Mouse (Mus musculus) gastrocnemius, postnatal 10 days (tissue): ENCODE results near the gene Ctu2. TPM values are rescaled to one million over a fixed set of nuclear protein-coding genes. Genes with fewer than 3 reads are reported as not detected.

ENCODE experiments used
- DNase-seq: peaks from one replicate; pipeline ENCODE4 v3.0.0; 2021; ENCODE audit warnings: mixed read lengths
- total RNA-seq, 2 experiments: library from RNA; stranded (reverse); gene quantifications; 2 replicates each; pipeline ENCODE4 v1.2.3; 2021

Gene Ctu2
- total RNA-seq, 2 experiments from 2014 or later, result 12.0 to 13.3 TPM

- DNase-seq, result no peak
Measured at GRCm38 (mm10) chr8:122445203-122445602, 30.7 kb upstream of the Ctu2 start.

- no peak for DNase-seq
Measured at GRCm38 (mm10) chr8:122451161-122451703, 24.7 kb upstream of the Ctu2 start.

- DNase-seq, result no peak
Measured at GRCm38 (mm10) chr8:122452154-122452553, 23.8 kb upstream of the Ctu2 start.

- no peak for DNase-seq
Measured at GRCm38 (mm10) chr8:122454409-122454808, 21.5 kb upstream of the Ctu2 start.

GRCm38 (mm10) chr8:122457171-122457570, 18.8 kb upstream of the Ctu2 start:
- no peak for DNase-seq

GRCm38 (mm10) chr8:122459218-122459900, 16.6 kb upstream of the Ctu2 start:
- no peak for DNase-seq

GRCm38 (mm10) chr8:122459990-122460389, 16.0 kb upstream of the Ctu2 start:
- DNase-seq, result no peak

DNA sequence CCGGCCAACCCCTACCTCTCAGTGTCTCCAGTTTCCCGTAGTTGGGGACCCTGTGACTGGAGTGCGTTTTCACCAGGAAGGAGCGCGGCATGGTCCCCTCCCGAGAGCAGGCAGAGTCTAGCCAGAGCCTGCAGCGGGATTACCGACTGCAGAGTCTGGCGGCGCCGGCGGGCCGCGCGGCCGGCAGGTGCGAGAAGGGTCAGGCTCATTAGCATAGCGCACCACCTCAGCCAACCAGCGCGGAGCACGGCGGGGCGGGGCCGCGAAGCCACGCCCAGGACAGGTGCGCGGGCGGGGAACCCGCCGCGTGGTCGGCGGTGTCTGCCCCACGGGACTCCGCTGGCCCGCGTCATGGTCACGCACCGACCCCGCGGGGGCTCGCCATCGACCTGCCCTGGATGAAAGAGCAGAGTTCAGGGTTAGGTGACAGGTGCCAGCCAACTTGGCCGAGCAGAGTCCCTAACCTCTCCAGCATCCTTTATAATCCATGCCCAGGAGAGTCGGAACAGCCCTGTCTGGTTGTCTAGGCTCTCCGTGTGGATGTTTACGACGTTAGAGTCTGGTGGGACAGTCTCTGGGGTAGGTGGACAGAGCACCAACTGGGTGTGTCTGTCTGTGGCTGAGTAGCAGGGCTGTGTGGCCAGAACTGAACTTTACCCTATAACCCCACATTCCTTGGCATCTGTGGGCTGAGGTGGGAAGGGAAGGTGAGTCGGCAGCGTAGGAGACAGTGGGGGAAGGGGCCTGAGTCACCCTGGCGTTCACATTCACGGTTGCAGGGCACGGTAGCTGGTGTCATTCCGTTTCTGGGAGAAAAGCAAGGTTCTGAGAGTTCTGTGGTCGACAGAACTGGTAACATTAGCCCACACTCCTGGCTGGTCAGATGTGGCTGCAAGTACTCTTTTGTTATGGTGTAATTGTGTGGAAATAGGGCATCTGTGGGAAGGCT, 15.1 kb upstream of the Ctu2 start, which contains the start of gene Snai3:
Gene Snai3 (minus strand): TSS at position 210 of the 949 bp plus-strand sequence.
- peak; percentile 62 for DNase-seq

DNA sequence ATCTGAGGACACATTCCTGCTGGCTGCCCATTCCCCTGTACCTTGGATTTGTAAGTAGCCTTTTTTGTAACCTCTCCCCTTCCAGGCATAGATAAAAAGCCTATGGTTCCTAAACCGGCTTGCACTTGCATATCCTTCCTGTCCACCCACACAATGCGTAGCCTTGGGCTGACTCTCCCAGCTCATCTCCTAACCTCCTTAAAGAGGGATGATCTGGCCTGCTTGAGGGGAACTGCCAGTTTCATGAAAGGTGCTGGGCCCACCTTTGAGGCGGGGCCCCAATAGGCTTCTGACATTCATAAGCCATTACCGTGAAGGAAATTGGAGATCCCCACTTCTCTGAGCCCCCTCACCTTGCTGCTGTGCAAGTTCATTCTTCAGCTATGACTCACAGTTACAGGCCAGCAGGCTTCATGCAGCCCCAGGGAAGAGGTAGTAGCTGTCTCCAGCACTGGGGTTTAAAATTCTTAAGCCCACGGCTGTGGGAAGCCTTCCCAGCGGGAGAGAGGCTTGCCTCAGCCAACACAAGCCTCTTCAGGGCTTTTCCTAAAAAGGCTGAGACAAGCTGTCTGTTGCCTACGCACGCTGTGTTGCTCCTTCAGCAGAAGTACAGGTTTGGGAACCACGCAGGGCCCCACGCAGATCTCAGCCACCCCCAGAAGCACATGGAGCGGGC, 14.3 kb upstream of the Ctu2 start:
- DNase-seq, result no peak

DNA sequence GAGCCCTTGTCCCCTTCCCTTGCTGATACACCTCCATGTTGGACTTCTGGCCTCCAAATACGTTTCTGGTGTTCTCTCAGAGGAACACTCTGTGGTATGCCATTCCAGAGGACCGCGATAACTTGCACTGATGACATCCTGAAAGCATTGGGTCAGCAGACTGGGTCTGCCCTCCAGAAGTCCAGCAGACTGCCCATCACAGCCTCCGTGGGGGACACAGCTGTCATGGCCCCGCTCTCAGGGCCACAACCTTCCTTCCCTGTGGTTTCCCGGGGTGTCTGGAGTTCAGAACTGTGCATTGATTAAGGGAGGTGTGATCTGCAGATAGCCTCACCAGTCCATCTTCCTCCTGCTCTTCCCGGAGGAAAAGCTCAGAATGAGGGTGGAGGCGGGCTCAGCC, 13.4 kb upstream of the Ctu2 start:
- no peak for DNase-seq

GRCm38 (mm10) chr8:122463651-122464640, 12.0 kb upstream of the Ctu2 start:
- no peak for DNase-seq

DNA sequence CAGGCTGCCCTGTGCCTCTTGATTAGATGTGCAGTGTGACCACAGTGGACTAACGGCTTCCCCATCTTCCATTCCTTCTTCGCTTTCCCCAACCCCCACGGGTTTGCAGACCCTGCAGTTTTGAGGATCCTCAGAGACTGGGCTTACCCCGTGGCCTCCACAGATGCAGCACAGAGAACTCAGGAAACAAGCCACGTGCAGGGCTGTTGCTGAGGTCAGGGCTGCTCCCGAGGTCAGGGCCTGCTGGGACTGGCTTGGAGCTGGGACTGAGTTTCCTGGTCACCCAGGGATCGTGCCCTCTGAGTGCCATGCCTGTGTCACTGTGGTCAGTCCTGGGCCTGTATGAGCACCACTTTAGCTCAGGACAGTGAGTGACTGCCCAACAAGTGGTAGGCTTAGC, 11.0 kb upstream of the Ctu2 start:
- no peak for DNase-seq

DNA sequence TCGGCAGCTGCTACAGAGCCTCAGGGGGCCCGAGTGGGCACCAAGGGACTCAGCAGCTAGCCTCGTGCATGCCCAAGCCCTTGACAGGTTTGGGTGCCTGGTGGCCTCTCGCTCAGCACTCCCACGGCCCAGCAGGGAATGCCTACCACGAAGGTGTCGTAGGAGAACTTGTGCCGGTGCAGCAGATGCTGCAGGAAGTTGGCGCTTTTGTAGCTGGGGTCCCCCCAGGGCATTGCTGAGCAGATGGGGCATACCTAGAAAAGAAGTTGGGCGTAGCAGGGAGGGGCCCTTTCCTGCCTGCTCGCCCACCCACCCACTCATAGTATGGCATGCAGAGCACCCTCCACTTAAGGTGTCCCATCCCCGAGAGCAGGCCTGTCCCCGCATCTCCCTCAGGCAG, 8.1 kb upstream of the Ctu2 start:
- no peak for DNase-seq

DNA sequence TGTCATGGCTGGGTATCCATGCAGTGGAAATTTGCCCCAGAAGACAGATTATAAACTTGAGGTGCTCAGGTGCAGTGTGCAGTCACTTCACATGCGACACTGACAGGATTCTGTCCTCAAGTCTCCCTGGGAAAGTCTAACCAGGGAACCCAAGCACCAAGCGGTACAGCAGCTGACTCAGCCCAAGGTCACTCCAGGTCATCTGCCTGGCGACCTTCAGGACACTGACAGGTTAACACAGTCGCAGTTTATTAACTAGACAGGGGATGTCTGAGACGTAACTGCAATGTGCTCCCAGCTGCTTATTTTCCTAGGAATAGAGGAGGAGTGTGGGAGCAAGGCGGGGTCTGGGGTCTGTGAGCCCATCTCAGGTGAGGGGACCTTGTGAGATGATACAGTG, 6.5 kb upstream of the Ctu2 start:
- no peak for DNase-seq

GRCm38 (mm10) chr8:122469965-122470364, 6.0 kb upstream of the Ctu2 start:
- no peak for DNase-seq

GRCm38 (mm10) chr8:122470691-122471090, 5.3 kb upstream of the Ctu2 start:
- no peak for DNase-seq

DNA sequence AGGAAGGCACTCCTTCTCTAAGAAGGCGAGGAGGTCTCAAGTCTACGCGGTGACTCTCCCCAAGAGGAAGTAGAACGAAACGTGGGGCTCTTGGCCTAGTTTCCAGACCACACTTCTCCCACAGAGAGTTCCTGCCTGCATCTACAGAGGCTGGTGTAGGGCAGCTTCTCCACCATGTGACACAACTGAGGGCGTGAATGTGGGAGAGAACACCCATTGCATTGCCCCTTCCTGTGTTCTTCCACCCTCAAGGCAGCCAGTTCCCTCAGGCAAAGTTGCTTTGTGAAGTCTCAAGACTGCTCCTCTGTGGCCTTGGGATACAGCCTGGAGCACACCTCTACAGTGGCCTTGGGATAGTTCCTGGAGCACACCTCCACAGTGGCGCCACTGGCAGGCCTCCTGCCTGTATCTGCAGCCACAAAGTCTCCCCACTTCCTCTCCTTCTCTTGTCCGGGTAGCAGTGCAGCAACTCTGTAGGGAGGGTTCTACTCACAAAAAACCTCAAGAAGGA, 2.0 kb upstream of the Ctu2 start:
- no peak for DNase-seq

GRCm38 (mm10) chr8:122474951-122475560, 887 bp upstream of the Ctu2 start:
- DNase-seq, result peak; percentile 41

DNA sequence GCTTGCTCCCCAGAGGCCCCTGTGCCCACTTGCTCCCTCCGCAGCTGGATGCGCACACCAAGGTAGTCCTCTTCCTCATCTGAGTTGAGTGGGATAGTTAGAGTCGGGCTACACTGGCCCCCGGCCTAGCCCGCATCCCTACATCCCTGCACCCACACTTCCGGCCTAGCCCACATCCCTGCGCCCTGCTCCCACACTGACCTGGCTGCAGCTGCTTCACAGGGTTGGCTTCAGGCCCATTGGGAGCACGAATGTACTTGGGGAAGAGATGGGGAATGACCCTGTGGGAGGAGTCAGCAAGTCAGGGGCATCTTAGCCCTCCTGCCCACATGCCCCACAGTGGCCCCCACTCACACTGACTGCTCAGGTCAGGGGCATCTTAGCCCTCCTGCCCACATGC, 6.5 kb downstream of the Ctu2 start:
- DNase-seq, result no peak

DNA sequence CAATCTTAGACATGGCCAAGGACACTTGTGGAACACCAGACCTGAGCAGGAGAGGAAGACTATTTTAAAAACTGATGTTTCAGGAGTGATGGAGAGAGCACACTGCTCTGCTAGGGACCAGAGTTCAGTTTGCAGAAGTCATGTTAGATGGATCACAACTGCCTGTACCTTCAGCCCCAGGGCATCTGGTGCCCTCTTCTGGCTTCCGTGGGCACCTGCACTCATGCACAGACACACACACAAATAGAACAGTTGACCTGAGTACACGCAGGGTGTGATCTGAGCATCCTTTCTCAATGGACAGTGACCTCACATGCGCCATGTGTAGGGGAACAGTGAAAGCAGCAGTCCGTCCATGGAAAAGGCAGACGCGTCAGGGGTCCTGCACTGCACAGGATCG, 7.9 kb downstream of the Ctu2 start:
- DNase-seq, result no peak

DNA sequence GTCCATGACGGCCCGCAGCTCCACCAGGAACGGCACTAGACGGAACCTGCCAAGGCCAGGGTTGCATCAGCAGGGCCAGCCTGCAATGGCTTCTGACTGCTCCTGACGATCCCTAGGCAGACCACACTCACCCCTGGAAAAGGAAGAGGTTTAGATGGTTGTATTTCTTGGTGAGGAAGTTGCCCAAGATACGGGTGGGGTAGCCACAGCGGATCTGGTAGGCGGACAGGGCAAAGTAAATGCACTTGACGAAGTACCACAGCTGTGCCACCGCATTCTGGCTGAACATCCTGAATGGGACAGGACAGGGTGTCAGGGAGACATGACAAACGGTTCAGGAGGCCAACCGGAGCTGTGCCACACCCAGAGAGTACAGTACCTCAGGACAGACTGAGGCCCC, 8.9 kb downstream of the Ctu2 start:
- DNase-seq, result no peak
